Mouse (Mus musculus) heart, embryonic 13.5 days (tissue): Measurements from ENCODE around the gene Foxred2. TPM values are rescaled to one million over a fixed set of nuclear protein-coding genes. Genes with fewer than 3 reads are reported as not detected.

Source experiments
- ATAC-seq: fragments of 200-750 bp; cut with Nextera tagmentation; 2 replicates; pipeline ENCODE4 v1.8.0; 2017; ENCODE audit warnings: moderate TSS enrichment; ENCODE audit not compliant: insufficient number of reproducible peaks, low FRiP score, low TSS enrichment; ENCODE audit errors: extremely low read depth
- H3K27ac ChIP-seq: fragments of 300-500 bp; sonication (generic); replicated peaks from 2 replicates; pipeline ENCODE4 v1.5.1; 2015; ENCODE audit warnings: moderate library complexity, mild to moderate bottlenecking, inconsistent platforms
- H3K27me3 ChIP-seq: fragments of 300-500 bp; sonication (generic); replicated peaks from 2 replicates; pipeline ENCODE4 v1.6.1; 2015; ENCODE audit warnings: mild to moderate bottlenecking, inconsistent platforms
- H3K36me3 ChIP-seq: fragments of 300-500 bp; sonication (generic); 2 replicates; pipeline ENCODE4 v1.6.1; 2015; ENCODE audit warnings: mild to moderate bottlenecking, inconsistent platforms
- H3K4me1 ChIP-seq: fragments of 300-500 bp; sonication (generic); 2 replicates; pipeline ENCODE4 v1.6.1; 2015; ENCODE audit warnings: inconsistent platforms
- H3K4me2 ChIP-seq: fragments of 300-500 bp; sonication (generic); 2 replicates; pipeline ENCODE4 v1.6.1; 2015; ENCODE audit warnings: inconsistent platforms, mild to moderate bottlenecking, moderate library complexity
- H3K4me3 ChIP-seq: fragments of 300-500 bp; sonication (generic); 2 replicates; pipeline ENCODE4 v1.5.1; 2015; ENCODE audit warnings: moderate library complexity, mild to moderate bottlenecking, inconsistent platforms
- H3K9ac ChIP-seq: fragments of 300-500 bp; sonication (generic); 2 replicates; pipeline ENCODE4 v1.6.1; 2015; ENCODE audit warnings: inconsistent platforms, mild to moderate bottlenecking, moderate library complexity
- H3K9me3 ChIP-seq: fragments of 300-500 bp; sonication (generic); 2 replicates; pipeline ENCODE4 v1.6.1; 2016; ENCODE audit warnings: inconsistent platforms
- WGBS: fragments of 180-500 bp; shearing (Covaris S2); methylation state at CpG from one replicate; pipeline ENCODE4 v1.1.7; 2015; ENCODE audit warnings: mixed read lengths; 5-methylcytosine and 5-hydroxymethylcytosine counted together
- polyA plus RNA-seq: library from polyadenylated mRNA; unstranded; fragments of >200 nt; fragmentation: Nextera tagmentation; extraction: Ambion mirVana; gene quantifications from 2 replicates; pipeline ENCODE4 v1.2.1, GENCODE M21; 2015

Gene Foxred2
- polyA plus RNA-seq: 1.0 and 1.1 TPM in 2 replicates

DNA sequence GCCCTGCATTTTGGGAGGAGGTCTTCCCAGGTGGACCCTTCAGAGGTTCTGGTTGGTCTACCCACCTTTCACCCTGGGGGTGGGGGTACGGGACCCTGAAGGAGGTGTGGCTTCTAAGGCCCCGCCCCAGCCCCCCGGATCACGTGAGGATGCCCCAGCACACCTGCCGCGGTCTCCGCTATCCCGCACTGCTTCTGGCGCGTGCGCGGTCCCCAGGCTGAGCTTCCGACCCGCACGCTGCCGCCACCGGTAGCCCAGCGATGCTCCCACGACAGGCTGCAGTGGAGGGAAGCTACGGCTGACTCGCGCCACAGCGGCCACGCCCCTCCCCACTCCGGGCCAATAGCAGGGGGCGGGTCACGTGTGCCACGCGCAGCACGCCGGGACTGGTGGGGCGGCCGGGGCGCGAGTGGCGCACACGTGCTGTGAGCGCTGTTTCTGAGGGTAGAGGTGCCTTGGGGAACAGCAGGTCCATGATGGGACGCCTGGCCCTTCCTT, at the start of gene Foxred2:
Gene Foxred2, minus strand, starts transcription at position 319 of the 498 bp plus-strand sequence.
- H3K9ac ChIP-seq: peak within 1 kb of the TSS; percentile 70
- 1% methylated on average over 38 of the region's 39 CpGs for WGBS
- peak within 1 kb of the TSS; percentile 58 for H3K4me3 ChIP-seq
- peaks cover 42% of the 10 kb centered on the region for H3K27me3 ChIP-seq
- H3K4me2 ChIP-seq: peak within 1 kb of the TSS; percentile 77
- peaks cover 18% of the 10 kb centered on the region for H3K4me1 ChIP-seq
- peak; percentile 66 for ATAC-seq
- H3K27ac ChIP-seq: no peak within 1 kb of the TSS
- peaks cover 36% of the 10 kb centered on the region for H3K36me3 ChIP-seq
- H3K9me3 ChIP-seq: no peaks in the 10 kb centered on the region

DNA sequence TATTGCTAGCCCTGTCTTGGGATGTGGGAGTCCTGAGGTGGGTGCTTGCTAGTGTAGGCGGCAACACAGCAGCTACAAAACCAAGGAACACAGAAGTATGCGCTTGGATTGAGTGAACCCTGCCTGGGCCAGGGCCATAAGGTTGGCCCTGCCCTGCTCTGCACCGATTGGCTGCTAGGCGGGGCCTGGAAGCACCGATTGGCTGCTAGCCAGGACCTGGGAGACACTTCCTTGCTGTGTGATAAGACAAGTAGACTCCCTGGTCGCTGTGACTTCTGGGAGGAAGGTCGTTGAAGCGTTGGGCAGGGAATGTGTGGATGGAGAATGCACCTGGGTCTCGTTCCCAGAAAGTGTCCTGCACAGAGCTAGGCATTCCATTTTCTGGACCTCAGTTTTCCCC, 47.4 kb upstream of the Foxred2 start:
- Histone ChIP-seq H3K27ac (no peak overlapping the region), H3K36me3 (no peaks in the 10 kb centered on the region), H3K4me3 (no peak overlapping the region), H3K9me3 (no peaks in the 10 kb centered on the region), H3K9ac (no peak overlapping the region), H3K4me2 (no peak overlapping the region), H3K4me1 (peaks cover 5% of the 10 kb centered on the region; the same call in 1 of the 2 replicates), H3K27me3 (0 out of 2 replicates have a peak, but pooled peaks cover 2% of the 10 kb centered on the region)
- 24% methylated on average over 9 of the region's 9 CpGs for WGBS
- no peak for ATAC-seq

DNA sequence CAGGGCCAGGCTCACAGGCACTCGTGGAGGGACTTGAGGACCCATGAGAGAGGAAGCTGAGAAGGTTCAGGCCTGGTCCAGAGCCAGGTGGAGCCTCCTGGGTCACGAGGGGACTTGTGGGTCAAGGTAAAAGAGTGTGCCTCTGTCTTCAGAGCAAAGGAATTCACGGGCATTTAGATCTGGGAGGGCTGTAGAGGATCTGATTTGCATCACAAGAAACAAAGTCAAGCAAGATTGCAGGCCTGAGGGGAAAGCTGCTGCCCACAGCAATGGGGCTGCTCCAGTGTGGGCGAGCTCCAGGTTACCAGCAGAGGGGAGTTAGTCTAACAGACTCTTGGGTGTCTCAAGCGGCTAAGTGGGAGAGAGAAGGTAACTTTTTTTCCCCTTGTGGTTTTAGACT, 44.9 kb upstream of the Foxred2 start:
- no peak overlapping the region for H3K9ac ChIP-seq
- ATAC-seq: no peak

DNA sequence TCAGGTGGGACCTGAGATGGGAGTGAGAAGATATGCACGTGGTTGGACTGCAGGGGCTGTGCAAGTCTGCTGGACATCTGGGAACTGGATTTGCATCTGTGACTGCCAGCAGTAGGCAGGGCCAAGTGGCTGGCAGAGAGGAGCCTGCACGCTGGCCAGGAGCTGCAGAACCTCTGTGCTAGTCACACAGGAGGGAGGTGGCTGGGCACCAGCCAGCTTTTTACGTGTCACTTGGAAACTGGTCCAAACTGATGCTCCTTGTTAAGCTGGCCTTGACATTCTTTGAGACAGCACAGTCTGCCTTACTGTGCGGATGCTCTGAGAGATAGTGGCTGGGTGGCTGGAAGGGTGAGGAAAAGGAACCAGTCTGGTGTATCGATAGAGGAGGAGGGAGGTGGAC, 32.0 kb upstream of the Foxred2 start:
- Histone ChIP-seq H3K4me3 (no peak overlapping the region), H3K9ac (no peak overlapping the region), H3K27ac (no peak overlapping the region), H3K4me2 (no peak overlapping the region), H3K9me3 (no peaks in the 10 kb centered on the region), H3K27me3 (peaks cover 19% of the 10 kb centered on the region), H3K4me1 (no peaks in the 10 kb centered on the region), H3K36me3 (no peaks in the 10 kb centered on the region)
- 64% methylated on average over 5 of the region's 5 CpGs for WGBS
- no peak for ATAC-seq

More for the DNA sequence above, 44.9 kb upstream of the Foxred2 start:
- H3K27ac ChIP-seq: no peak overlapping the region
- peaks cover 12% of the 10 kb centered on the region; the same call in 1 of the 2 replicates for H3K27me3 ChIP-seq
- H3K4me1 ChIP-seq: peaks cover 5% of the 10 kb centered on the region; the same call in 1 of the 2 replicates
- no peaks in the 10 kb centered on the region for H3K36me3 ChIP-seq
- H3K4me3 ChIP-seq: no peak overlapping the region
- no peak overlapping the region for H3K4me2 ChIP-seq
- 30% methylated on average over 5 of the region's 5 CpGs for WGBS
- no peaks in the 10 kb centered on the region for H3K9me3 ChIP-seq

DNA sequence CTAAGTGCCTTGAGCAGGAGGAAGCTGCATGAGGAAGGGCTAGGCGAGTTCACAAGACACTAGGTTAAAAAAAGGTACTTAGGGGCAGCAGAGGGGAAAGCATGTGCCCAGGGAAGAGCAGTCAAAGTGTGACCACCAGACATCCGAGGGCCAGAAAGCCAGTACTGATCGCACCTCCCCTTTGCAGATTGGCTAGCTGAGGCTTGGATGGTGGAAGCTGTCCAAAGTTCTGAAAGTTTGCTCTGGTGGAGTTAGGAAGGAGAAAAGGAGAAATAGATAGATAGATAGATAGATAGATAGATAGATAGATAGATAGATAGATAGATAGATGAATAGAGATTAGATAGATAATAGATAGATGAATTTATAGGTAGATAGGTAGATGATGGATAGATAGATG, 26.9 kb upstream of the Foxred2 start:
- Histone ChIP-seq H3K9me3 (no peaks in the 10 kb centered on the region), H3K27me3 (peaks cover 38% of the 10 kb centered on the region), H3K4me3 (no peak overlapping the region), H3K9ac (no peak overlapping the region), H3K36me3 (no peaks in the 10 kb centered on the region), H3K27ac (no peak overlapping the region), H3K4me2 (no peak overlapping the region), H3K4me1 (no peaks in the 10 kb centered on the region)
- ATAC-seq: no peak
- 14% methylated on average over 3 of the region's 3 CpGs for WGBS

DNA sequence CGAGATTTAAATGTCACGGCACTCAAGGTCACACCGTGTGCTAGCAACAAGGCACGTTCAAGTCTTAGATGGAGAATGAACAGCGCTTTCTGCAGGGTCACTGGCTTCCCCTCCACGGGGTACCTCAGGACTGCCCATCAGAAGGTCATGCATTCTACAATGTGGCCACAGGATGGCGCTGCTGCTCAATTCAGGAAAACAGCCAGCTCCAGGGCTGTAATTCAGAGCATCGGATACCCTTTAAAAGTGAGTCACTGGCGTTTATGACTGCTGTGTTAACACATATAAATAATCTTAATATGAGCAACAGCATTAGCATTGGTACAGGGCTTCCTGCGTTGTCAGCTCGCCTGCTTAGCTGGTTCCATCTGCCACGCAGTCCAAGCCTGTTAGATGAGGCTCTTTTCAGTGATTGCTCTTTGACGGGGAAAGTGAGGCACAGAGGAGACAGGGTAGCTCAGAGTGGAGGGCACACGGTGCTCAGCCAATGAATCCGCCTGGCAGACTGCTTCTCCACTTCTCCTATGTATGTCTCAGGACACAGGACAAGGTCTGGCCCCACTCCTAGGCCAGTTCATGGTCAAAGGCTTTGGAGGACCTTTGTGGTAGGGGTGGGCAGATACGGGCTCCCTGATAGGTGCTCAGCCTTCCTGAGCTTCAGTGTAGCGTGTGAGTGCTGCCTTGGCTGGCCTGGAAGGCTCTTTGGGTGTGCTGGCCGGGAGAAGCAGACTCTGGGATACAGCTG, 25.8 kb upstream of the Foxred2 start:
- H3K9me3 ChIP-seq: no peaks in the 10 kb centered on the region
- no peak overlapping the region for H3K9ac ChIP-seq
- peaks cover 38% of the 10 kb centered on the region for H3K27me3 ChIP-seq
- H3K4me2 ChIP-seq: no peak overlapping the region
- no peaks in the 10 kb centered on the region for H3K36me3 ChIP-seq
- H3K4me3 ChIP-seq: no peak overlapping the region
- no peaks in the 10 kb centered on the region for H3K4me1 ChIP-seq
- no peak for ATAC-seq
- no peak overlapping the region for H3K27ac ChIP-seq
- 30% methylated on average over 18 of the region's 18 CpGs for WGBS

DNA sequence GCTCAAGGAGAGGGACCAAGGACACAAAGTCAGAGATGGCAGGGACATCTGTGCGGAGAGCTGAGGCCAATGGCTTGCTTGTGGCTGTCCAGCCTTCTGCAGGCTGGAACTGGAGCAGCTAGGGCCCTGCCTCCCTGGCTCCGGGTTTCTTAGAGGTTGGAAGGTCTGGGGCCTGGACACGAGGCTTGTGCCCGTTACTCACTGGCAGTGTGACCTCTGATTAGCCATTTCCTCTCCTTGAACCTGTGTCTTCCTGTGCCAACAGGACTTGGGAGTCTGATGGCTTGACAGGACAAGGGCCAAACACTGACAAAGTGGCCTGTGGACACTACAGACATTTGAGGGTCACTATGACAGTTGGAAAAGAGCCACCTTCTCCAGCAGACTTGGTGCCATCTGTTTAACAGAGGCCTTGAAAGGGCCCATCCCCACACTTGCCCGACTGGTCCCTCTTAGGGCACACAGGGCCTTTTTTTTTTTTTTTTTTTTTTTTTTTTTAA, 24.7 kb upstream of the Foxred2 start:
- Histone ChIP-seq H3K4me1 (no peaks in the 10 kb centered on the region), H3K4me3 (no peak overlapping the region), H3K36me3 (no peaks in the 10 kb centered on the region), H3K9ac (no peak overlapping the region), H3K4me2 (no peak overlapping the region), H3K27ac (no peak overlapping the region), H3K27me3 (peaks cover 38% of the 10 kb centered on the region), H3K9me3 (no peaks in the 10 kb centered on the region)
- no peak for ATAC-seq
- 47% methylated on average over 5 of the region's 5 CpGs for WGBS

DNA sequence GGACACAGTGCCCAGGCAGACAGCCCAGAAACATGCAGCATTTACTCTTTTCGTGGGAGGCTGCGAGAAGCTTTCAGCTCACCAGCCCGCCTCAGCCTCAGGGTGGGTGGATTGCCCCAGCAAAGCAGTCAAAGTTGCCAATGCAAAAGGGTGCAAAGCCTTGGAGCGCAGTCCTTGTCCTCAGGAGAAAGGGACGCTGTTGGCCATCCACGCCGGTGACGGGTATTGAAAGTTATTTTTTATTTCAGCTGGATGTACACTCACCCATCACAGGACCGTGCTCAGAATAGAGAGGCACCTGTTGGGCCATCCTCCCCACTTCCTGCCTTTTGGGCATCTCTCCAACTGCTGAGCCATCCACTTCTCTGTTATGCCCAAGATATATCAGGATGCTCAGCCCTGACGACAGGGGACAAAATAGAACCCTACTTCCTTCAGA, 22.9 kb upstream of the Foxred2 start:
- 80% methylated on average over 10 of the region's 10 CpGs for WGBS
- Histone ChIP-seq H3K9me3 (no peaks in the 10 kb centered on the region), H3K4me2 (no peak overlapping the region), H3K9ac (no peak overlapping the region), H3K27ac (no peak overlapping the region), H3K36me3 (no peaks in the 10 kb centered on the region), H3K4me1 (no peaks in the 10 kb centered on the region), H3K4me3 (no peak overlapping the region), H3K27me3 (peaks cover 26% of the 10 kb centered on the region)
- ATAC-seq: no peak

DNA sequence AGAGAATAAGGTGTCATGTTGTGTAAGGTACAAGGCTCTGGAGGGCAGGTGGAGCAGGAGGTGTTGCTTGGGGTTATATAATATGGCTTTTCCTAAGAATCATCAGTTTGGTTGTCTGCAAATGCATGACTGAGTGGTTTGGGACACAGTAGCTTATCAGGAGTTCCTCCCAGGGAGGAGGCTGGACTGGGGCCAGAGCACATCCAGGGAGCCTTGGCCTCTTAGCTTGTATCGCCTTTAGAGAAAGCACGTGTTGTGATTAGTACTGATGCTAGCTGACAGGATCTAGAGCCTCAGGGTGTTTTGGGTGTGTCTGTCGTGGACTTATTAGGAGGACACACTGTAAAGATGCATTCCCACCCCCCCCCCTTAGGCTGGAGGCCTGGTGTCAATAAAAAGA, 21.1 kb upstream of the Foxred2 start:
- Histone ChIP-seq H3K9me3 (no peaks in the 10 kb centered on the region), H3K36me3 (no peaks in the 10 kb centered on the region), H3K4me1 (no peaks in the 10 kb centered on the region), H3K4me3 (no peak overlapping the region), H3K4me2 (no peak overlapping the region), H3K27me3 (peaks cover 17% of the 10 kb centered on the region), H3K9ac (no peak overlapping the region), H3K27ac (no peak overlapping the region)
- WGBS: 47% methylated on average over 3 of the region's 3 CpGs
- ATAC-seq: no peak

DNA sequence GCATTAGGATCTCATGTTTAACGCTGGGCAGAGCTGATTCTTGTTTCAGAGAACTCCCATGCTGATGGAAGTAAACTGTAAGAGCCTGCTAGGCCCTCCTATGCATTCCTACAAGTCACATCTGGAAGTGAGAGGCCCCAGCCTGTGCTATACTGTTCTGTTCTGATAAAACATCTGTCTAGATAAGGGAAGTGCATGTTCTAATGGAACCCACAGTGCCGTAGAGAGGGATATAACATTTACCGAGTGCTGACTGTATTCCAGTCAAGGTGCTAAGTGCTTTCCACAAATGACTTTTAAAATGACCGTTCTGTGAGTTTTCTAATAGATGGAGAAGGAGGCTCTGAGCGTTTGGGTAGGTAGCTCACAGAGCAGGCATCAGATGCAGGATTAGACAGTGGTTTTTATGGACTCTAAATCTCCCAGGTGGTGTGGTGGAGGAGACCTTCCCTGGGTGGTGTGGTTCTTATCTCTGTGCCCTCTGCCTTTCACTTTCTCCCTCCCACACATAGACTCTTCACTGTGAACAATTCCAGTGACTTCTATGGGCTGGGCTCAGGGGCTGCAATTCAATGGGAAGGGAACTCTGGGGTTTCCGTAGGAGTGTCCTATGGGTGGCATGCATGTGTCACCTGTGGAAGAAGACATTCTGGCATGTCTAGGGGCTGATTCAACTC, 17.8 kb upstream of the Foxred2 start:
- Histone ChIP-seq H3K4me1 (peaks cover 11% of the 10 kb centered on the region), H3K9ac (no peak overlapping the region), H3K27me3 (no peaks in the 10 kb centered on the region; the same call in none of the 2 replicates), H3K4me3 (no peak overlapping the region), H3K36me3 (no peaks in the 10 kb centered on the region), H3K9me3 (no peaks in the 10 kb centered on the region), H3K27ac (no peak overlapping the region), H3K4me2 (no peak overlapping the region)
- WGBS: 55% methylated on average over 6 of the region's 6 CpGs
- no peak for ATAC-seq

DNA sequence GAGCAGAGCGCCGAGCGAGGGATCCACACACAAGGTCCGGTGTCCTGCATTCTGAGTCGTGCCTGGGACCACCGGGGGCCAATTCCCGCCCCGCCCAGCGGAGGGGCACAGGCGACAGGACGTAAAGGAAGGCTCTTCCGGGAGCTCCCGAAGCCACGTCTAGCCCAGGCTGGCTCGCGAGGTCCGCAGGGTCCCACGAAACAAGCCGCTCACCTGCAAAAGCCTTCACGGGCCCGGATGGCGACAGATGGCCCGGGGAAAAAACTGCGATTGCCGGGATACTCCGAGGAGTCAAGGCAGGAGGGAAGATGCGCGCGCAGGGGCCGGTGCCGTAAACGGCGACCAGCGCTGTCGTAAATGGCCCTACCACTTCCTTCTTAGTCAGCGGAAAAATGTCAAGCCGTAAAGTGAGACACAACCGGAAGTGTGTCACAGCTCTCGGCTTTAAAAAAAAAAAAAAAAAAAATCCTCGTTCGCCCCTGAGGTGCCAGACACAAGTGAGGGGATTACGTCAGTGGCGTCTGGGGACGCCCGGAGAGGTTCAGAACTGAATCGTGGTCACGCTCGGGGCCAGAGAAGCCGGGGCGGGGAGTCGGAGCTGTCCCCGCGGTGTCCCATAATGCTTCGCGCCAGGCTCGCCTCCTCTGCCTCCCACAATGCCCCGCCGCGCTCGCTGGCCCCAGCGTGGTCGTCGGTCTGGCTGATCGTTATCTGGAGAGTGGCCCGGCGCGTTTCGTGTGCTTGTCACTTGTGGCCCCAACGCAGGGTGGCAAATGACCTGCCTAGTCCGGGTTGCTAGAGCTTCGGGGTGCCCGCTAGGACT, 14.2 kb upstream of the Foxred2 start, which contains the start of gene Eif3d:
Gene Eif3d, minus strand, starts transcription at position 344 of the 823 bp plus-strand sequence.
- Histone ChIP-seq H3K4me2 (peak within 1 kb of the TSS; percentile 93), H3K27me3 (no peaks in the 10 kb centered on the region), H3K27ac (peak within 1 kb of the TSS; percentile 100), H3K9ac (peak within 1 kb of the TSS; percentile 96), H3K36me3 (peaks cover 33% of the 10 kb centered on the region), H3K4me3 (peak within 1 kb of the TSS; percentile 76), H3K4me1 (peaks cover 19% of the 10 kb centered on the region), H3K9me3 (no peaks in the 10 kb centered on the region)
- ATAC-seq: peak; percentile 82
- under 1% methylated on average over 72 of the region's 72 CpGs for WGBS
